Mouse (Mus musculus): Measurements from ENCODE around the gene Utp14a. TPM values are rescaled to one million over a fixed set of nuclear protein-coding genes. Genes with fewer than 3 reads are reported as not detected.
"Not testable (repeated sequence)": the region's sequence is repeated elsewhere in the genome, so short reads cannot be mapped to it uniquely, and the experiment has no call there.

The Utp14a gene
- 10 to 100 TPM; 13.8 to 18.8 TPM for total RNA-seq (2021)

DNA sequence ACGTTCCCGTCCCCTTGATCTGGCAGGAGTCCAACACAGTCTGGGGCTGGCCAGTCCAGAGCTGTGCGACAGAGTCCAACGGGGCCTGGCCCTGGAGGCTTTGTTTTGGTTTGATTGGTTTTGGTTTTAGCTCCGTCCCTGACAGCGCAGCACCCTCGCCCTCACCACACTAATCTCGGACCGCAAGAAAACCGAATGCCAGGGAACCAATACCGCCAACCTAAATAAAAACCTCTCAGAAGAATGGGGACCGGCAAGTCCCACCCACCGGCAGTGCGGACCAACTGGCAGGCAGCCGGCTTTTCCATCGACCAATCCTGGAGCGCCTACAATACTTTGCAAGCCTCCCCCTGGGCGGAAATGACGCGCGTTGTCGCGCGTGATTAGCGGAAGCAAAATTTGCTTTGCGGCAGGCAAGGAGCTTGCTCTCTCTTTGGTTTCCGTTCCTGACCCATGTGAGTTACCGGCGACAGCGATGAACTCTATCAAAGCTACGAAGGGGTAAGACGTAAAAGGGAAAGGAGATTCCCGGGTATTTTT, at the start of gene Utp14a:
TSS of gene Utp14a (plus strand) at position 395 of the 540 bp plus-strand sequence.
- intact Hi-C loops (cut with DNase I), result loop anchor here (1.0 to 5.0 kb wide), 3 partner anchors 49 to 264 kb away; partner anchors contain the start of gene Zdhhc9
- DNase-seq, result peak; percentile 90 to 95

DNA sequence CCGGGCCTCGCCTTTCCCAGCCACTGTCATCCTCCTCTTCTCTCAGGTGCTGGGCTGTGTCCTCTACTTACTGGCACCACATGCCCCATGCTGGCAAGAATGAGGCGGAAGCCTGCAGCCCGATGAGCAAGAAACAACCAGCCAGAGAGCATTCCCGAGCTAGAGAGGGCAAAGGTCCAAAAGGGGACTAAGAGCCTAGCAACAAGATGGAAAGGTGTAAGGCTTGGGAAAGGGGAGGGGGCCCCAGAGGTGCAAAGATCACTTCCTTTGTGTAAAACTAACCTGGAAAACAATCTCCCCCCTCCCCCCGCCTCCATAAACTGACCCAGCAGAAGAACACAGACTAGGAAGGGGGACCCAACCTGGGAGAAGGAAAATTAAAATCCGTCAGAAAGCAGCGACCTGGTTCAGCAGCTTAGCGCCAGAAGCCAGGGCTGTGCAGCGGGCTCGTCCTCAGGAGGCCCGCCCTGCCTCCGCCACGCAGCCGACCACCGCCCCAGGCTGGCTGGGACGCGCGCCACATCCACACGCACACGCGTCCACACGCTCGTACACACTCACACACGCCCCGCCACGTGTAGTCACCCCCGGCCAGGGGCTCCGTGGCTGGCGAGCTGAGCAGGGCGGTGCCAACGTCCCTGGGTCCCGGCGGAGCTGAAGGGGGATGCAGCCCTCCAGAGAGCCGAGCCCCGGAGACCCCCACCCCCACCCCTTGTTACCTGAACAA, 48.7 kb upstream of the Utp14a start:
- intact Hi-C loops (cut with DNase I), result loop anchor here (5.0 to 10.0 kb wide), 2 partner anchors 49 to 63 kb away; partner anchors contain the start of genes Sash3 and Utp14a
- DNase-seq, result no peak

DNA sequence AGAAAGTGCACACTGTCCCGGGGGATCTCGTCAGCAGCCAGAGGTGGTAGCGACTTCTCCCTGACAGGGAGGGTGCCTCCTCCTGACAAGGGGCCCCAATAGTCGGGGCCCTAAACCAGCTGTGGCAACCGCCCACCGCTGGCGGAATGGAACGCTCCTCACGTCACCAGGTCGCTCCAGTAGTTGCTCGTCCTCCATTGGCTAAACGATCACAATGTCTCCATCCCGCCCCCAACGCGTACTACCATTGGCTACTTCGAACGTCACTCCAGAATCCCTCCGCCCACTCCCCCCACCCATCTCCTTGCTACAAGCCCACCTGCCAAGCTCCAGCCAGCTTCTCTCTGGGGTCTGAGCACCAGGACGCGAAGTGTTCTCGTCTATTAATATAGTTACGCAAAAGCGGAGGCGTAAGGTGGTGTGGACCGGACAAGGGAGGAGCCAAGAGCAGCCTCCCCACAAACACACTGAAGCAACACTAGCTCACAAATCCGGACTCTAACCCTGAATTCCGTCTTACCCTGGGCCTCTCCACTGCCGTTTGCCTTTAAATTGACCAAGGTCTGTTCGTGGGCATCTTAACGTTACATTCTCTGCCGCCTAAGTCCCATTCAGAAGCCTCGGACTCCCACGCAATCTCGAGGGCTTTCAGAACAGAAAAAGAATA, 48.0 kb upstream of the Utp14a start, which contains the start of gene Zdhhc9:
TSS of gene Zdhhc9 (minus strand) at position 360 of the 667 bp plus-strand sequence.
- intact Hi-C loops (cut with DNase I), result loop anchor here (5.0 to 10.0 kb wide), 2 partner anchors 49 to 64 kb away; partner anchors contain the start of genes Sash3 and Utp14a
- peak; percentile 88 to 90 for DNase-seq

DNA sequence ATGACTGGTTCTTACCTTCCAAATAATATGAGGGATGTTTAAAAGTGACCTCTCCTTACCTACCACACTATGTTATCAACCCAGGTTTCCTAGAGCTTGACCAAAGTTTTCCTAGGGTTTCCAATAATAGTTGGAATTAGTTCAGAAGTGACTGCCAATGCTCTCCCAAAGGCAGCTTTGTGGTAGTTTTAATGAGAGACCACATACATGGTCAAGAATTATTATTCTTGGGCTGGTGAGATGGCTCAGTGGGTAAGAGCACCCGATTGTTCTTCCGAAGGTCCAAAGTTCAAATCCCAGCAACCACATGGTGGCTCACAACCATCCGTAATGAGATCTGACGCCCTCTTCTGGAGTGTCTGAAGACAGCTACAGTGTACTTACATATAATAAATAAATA, 46.9 kb upstream of the Utp14a start:
- intact Hi-C loops (cut with DNase I), result loop anchor here (5.0 to 10.0 kb wide), 2 partner anchors 48 to 65 kb away; partner anchors contain the start of genes Sash3 and Utp14a

DNA sequence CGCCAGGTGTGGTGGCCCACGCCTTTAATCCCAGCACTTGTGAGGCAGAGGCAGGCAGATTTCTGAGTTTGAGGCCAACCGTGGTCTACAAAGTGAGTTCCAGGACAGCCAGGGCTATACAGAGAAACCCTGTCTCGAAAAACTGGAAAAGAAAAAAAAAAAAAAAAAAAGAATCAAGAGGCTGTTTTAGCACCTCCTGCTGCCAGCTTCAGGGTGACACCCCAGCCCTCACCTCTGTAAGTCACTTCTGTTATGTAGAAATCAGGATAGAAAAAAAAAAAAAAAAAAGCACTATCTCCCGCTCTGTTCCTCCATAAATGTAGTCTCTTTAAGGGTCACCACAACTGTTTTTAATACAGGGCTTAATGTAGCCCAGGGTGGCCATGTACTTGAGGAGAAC, 37.2 kb upstream of the Utp14a start:
- intact Hi-C loops (cut with DNase I), result no loop called here
- DNase-seq, result no peak

More for the DNA sequence above, 46.9 kb upstream of the Utp14a start:
- DNase-seq, result not testable (repeated sequence)

DNA sequence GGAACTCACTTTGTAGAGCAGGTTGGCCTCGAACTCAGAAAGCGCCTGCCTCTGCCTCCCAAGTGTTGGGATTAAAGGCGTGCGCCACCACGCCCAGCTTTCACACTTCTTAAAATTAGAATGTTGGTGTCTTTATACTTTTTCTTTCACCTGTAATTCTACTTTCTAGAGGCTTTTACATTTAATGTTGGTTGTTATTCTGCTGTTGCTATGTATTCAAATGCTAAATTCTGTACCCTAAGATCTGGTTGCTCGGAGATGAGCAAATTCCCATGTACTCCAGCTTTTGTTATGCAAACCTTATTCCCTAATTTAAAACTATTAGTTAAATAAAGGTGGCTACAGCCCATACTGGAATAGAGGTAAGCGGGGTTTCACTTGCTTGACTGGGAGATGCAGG, 34.0 kb upstream of the Utp14a start:
- DNase-seq, result no peak
- intact Hi-C loops (cut with DNase I), result no loop called here

DNA sequence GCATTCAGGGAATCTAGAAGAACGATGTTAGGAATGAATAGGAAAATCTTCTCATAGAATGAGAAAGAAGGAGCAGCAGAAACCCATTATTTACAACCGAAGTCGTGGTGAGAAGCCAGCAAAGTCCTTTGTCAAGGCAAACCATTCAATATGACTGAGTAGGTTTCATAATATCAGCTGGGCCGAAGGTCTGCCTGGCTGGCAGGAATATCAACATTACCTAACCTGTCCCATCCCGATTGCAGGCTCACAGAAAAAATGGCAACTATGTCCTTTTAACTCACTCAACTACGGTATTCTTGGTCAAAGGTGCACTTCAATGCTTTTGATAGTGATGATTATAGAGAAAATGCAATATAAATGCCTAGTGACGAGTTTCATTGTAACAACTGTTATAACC, 30.4 kb upstream of the Utp14a start:
- intact Hi-C loops (cut with DNase I), result no loop called here
- no peak for DNase-seq

DNA sequence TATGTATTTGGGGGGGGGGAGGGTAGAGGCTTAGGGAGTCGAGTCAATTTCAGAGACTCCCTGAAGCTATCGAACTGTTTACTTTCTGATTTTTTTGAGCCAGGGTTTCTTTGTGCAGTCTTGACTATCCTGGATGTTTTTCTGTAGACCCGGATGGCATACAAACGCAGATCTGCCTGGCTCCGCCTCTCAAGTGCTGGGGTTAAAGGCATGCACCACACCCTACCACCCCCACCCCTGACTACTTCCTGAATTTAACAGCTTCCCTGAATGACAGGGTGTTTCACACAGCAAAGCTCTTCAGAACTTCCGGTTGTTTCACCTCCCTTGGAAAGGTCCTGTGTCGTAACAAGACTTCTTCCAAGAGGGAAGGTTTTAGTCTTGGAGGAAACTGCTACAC, 22.2 kb upstream of the Utp14a start:
- peak in 1 of 2 experiments; percentile 5 for DNase-seq
- intact Hi-C loops (cut with DNase I), result no loop called here

DNA sequence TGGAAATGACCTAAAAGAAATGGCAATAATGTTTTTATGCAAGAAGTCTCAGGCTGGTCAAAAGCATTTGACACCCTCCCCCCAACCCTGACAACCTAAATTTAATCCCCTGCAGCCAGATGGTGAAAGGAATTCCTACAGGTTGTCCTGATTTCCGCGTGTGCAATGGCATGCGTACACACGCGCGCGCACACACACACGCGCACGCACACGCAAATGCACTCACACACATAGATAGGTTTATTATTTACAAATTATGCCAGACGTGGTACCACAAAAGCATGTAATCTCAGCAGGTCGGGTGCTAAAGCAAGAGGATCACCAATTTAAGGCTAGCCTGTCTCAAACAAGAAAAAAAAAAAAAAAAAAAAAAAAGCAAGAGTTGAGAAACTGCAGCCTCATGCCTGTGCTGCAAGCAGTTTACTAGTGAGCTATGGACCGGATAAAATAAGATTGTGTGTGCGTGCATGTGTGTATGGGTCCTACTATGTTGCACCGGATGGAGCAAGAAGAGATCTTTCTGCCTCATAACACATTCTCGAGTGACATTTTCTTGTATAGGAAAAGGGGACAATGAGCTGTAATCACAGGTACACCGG, 733 bp upstream of the Utp14a start:
- no peak for DNase-seq
- intact Hi-C loops (cut with DNase I), result loop anchor here (1.0 to 5.0 kb wide), 3 partner anchors 49 to 264 kb away; partner anchors contain the start of gene Zdhhc9

DNA sequence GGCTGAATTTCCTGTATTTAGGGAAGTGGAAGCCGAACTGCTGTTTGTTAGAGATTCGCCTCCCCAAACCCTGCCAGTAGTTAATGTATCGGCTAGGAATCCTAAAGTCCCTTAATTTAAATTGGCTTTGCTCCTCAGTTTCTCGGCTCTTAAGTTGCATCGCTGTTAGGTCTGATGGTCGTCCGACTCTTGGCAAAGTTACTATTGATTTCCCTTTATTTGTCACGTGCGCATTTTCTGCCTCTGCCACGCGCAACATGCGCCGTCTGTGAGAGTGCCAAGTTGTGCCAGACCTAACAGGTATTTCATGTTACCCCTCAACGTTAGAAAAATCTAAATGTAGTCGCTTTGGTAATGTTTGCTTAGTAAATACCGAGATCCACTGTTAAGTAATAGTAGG, 349 bp downstream of the Utp14a start:
- no peak for DNase-seq
- intact Hi-C loops (cut with DNase I), result loop anchor here (5.0 kb wide), 2 partner anchors 50 to 265 kb away; partner anchors contain the start of gene Zdhhc9

DNA sequence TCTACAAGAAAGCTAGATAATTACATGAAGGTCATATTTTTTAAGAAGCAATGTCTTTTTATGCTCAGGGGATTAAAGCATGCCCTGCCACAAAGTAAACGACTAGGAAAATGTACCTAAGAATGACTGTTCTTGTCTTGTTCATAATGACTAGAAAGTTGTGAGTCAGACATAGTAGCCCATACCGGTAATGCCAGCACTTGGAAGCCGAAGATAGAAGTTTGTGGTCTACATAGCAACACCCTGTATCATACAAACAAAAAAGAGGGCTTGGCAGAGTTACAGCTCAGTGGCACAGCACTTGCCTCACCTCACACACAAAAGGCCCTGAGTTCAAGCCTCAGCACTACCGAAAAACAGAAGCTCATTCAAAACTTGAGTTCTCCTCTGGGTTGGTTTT, 15.0 kb downstream of the Utp14a start:
- intact Hi-C loops (cut with DNase I), result loop anchor here (10.0 kb wide), 1 partner anchor 263 kb away; no protein-coding TSS in a partner anchor
- no peak for DNase-seq

DNA sequence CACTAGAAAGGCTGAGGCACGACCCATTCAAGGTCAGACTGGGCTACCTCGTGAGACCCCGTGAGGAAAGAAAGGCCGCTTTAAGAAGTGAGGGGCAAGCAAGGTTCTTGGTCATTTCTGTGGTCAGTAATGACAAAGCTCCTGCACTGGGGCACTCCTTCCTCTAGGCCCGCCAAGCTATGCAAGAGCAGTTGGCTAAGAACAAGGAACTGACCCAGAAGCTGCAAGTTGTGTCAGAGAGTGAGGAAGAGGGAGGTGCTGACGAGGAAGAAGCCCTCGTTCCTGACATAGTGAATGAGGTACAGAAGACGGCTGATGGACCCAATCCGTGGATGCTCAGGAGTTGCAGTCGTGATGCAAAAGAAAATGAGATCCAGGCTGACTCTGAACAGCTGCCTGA, 18.0 kb downstream of the Utp14a start:
- intact Hi-C loops (cut with DNase I), result loop anchor here (10.0 kb wide), 1 partner anchor 260 kb away; no protein-coding TSS in a partner anchor
- no peak for DNase-seq

DNA sequence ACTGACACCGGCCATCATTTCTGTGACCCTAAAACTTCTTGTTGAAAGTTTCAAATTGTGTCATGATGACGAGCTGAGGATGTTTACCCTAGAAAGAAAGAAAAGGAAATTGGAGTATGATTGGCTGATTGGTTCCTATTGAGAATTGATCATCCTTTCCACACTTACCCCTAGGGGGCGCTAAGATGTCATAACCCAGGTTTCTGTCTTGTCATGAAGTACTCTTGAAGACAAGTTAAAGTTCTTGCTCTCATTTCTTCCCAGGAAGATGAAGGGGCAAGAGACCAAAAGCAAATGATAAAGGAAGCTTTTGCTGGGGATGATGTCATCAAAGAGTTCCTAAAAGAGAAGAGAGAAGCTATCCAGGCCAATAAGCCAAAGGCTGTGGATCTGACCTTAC, 21.4 kb downstream of the Utp14a start:
- peak; percentile 18 to 53 for DNase-seq
- intact Hi-C loops (cut with DNase I), result loop anchor here (1.0 to 10.0 kb wide), 3 partner anchors 105 to 257 kb away; no protein-coding TSS in a partner anchor

DNA sequence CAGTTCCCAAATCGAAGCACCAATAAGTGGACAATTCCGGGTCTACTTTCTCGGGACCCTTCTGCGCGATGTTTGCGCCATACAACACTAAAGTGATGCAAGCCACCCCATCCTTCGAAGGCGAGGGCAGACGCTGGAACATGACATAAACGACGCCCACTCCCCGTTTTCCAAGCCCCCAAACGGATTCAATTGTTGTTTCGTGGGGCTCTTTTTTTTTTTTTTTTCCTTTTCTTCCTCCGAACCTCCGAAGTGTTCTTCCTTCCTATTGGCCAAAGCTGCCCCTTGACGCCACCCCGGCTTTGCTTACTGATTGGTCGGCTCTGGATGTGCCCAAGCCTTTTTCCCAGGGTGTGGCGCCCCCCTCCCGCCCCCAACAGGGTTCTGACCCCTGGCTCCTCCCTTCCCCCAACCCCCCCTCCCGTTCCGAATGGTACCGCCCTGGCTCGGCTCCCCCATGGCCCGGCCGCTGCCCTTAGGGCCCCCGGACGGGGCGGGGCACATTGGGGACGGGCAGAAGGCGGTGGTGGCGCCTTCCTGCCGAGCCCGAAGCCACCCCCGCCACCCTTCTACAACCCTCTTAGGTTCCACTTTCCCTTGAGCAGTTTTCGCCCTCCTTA, 27.8 kb downstream of the Utp14a start:
- DNase-seq, result peak in 1 of 2 experiments; percentile 79
- intact Hi-C loops (cut with DNase I), result loop anchor here (2.0 to 10.0 kb wide), 2 partner anchors 30 to 230 kb away; partner anchors contain the start of genes Aifm1 and Rab33a

DNA sequence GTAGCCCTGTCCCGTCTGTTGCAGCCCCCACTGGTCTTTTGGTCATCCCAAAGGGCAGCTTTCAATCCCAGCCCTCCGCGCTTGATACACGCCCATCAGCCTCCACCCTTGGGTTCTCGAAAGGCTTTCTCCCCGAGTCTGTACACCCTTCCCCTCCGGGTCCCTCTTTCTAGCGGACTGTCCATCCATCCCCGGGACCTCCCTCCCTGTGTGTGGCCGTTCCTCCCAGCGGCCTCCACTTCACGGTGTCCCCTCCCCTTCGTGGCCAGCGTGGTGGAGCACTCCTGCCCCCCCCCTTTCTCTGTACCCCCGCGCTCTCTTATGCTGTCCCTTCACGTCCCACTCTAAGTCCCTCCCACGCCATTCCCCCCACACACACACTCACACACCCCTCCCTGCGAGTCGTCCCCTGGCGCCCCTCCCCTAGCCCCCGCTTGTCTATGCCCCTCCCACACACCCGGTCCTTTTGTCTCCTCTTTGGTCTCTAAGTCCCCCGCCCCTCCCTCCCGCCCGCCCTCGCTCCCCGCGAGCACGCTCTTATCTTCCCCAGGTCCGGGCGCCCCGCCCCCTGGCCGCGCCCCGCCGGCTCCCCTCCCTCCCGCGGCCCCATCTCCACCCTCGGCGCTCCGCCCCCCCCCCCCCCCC, 28.5 kb downstream of the Utp14a start:
- DNase-seq, result peak in 1 of 2 experiments; percentile 65
- intact Hi-C loops (cut with DNase I), result loop anchor here (2.0 to 10.0 kb wide), 2 partner anchors 30 to 230 kb away; partner anchors contain the start of genes Aifm1 and Rab33a

DNA sequence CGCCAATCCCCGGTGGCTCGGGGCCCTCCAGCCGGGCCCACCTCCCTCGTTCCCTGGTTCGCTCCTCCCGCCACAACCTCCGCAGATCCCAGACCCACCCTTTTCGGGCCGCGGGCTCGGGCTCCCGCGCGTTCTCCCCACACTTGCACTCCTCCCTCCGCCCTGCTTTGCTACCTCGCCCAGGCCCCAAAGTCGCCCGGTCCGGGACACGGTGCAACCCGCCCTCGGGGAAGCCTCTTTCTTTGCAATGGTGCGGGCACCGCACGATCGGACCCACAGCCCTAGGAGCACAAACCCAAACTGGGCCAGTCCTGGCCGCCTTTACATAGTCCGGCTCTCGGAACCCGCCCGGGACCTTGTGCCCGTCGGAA, 29.0 kb downstream of the Utp14a start:
- intact Hi-C loops (cut with DNase I), result loop anchor here (2.0 to 10.0 kb wide), 3 partner anchors 29 to 229 kb away; partner anchors contain the start of genes Aifm1 and Rab33a

DNA sequence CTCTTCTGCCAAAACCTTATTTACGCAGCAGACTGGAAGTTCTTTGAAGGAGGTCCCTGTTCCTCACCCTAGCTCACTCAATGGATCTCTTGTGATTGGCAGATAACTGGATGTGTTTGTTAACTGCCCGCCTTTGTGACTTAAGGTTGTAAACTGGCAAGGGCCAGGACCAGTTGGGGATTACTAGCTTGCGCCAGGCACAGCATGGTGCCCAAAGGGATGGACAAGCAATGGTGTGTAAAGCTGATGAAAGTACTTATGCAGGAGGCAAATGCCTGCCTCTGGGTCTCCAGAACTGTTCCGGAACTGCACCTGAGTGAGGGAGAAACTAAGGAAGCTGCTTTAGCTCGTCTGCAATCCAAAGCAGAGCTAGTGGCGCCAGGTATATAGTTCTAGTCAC, 29.8 kb downstream of the Utp14a start:
- intact Hi-C loops (cut with DNase I), result loop anchor here (2.0 to 10.0 kb wide), 2 partner anchors 56 to 228 kb away; partner anchors contain the start of genes Aifm1 and Rab33a
- no peak for DNase-seq

More for the DNA sequence above, 29.0 kb downstream of the Utp14a start:
- peak; percentile 53 to 70 for DNase-seq

DNA sequence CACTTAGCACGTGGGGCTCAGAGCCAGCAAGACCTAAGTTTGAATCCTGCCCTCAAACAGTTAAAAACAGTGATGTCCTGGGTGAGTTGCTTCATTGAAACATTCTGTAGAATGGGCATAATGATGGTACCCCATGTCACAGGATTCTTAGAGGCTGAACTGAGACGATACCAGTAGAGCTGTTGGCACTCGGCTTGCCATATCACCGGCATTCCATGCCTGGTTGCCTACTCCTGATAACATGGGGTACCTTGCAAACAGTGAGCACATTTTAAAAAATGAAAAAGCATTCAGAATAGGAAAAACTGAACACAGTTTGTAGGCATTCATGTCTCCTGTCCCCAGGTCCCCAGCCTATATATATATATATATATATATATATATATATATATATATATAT, 31.3 kb downstream of the Utp14a start:
- intact Hi-C loops (cut with DNase I), result loop anchor here (10.0 kb wide), 1 partner anchor 227 kb away; the partner anchor contains the start of genes Aifm1 and Rab33a
- DNase-seq, result no peak

DNA sequence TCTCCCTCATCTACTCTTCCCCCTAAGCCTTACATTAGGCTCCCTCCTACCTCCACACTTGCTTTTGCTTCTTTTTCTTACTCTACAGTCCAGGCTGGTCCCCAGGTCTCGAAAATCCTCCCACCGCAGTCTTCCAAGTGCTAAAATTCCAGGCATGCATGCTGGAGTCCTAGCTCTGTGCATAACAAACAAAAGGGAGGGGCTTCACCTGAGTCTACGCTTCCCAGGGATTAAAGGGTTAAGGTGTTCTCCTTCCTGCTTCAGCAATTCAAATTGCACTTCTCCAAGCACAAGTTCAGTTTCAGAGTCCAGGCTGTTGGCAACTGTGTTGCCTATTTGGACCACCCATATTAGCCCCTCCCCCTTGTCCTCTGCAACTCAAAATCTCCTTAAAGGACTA, 34.8 kb downstream of the Utp14a start:
- no peak for DNase-seq
- intact Hi-C loops (cut with DNase I), result no loop called here

Data from heart, postnatal 36 days (tissue).